Mouse (Mus musculus) retina, postnatal 1 day (tissue): Measurements from ENCODE around the gene Evl.
"Not testable (repeated sequence)": the region's sequence is repeated elsewhere in the genome, so short reads cannot be mapped to it uniquely, and the experiment has no call there.

Experiments used
- DNase-seq: peaks from one replicate; pipeline ENCODE4 v3.0.0-alpha.2; 2012

Evl gene

DNA sequence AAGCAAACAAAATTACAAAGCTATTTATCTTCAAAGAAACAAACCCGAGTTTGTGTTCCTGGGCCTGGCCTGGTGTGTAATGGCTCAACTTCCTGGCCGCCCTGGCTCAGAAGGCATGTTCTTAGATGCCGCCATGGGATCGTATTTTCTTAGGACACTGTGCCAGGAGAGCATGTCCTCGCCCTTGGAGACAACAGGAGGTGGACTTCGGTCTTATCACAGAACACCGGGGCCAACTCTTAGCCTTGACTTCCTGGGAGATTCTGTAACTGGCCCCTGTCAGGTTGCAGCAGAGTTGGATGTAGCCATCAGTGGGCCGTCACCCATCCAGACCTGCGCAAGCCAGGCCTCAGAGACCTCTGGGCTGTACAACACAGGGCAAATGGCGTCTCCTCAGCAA is 145.1 kb downstream of the Evl start:
- no peak for DNase-seq

DNA sequence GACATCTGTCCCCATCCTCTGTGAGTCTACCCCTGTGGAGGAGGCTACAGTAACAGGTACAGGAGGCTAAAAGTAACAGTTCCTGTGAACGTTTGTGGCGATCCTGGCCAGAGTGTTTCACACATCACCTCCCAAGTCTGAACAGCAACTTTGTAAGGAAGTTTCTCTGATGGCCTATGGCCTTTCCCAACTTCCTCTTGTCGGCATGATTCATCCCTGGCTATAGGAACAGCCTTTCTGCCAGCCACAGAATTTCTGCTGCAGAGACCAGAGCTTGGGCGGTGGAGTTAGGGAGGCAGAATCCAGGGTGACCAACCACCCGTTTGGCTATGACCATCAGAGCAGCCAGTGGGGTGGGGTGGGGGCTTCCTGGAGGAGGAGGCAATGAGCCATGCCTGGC is 145.5 kb downstream of the Evl start:
- DNase-seq, result no peak

DNA sequence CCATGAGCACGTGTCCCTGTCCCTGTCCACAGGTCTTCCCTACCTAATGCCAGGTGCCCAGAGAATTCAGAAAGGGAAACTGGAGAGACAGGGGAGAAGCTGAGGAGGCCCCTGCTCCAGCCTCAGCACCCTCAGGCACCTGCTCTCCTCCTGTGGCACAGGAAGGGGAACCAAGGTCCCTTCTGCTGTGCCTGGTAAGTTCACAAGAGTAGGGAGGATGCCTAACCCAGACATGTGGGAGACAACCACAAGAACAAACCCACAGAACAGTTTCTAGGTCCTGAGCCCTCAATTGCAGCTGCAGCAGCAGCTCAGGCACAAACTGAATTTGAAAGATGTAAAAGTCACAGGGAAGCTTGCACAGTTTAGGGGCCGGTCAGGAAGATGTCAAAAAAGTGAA is 146.7 kb downstream of the Evl start:
- DNase-seq, result no peak

DNA sequence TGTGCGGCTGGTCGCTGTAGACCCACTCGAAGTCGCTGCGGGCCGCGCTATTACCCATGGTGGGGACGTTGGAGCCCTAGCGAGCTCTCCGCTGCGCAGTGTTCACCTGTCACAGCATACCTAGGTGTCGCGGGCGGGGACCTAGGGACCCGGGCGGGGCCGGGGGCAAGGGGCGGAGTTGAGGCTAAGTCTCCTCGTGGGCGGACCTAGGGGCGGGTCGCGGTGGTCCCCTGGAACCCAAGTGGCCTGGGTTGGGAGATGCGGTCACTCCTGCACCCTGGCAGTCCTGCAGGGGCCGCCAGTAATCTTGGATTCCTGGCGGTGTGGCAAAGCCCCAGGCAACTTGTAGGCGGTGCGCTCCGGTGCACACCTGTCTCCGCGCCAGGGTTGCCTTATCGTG is 147.7 kb downstream of the Evl start, which contains the start of gene Degs2:
Gene Degs2, minus strand, starts transcription at position 131 of the 400 bp plus-strand sequence.
- peak; percentile 29 for DNase-seq

DNA sequence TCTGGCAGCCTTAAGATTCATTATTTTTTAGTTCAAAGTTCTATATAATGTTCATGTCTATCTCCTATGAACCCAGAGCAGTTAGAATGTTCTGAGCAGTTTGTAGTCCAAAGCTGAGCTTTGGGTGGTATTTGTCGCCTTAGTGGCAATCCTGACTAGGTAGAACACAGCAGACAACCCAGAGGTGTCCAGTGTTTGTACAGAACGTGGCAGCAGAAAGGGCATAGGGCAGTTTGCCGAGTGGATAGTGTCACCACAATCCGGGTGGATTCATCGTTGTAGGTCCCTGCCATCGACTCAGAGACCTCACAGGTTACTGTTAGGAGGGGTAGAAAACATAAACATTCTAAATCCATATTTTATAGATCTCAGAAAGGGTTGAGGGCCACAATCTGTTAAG is 151.0 kb downstream of the Evl start:
- no peak for DNase-seq

DNA sequence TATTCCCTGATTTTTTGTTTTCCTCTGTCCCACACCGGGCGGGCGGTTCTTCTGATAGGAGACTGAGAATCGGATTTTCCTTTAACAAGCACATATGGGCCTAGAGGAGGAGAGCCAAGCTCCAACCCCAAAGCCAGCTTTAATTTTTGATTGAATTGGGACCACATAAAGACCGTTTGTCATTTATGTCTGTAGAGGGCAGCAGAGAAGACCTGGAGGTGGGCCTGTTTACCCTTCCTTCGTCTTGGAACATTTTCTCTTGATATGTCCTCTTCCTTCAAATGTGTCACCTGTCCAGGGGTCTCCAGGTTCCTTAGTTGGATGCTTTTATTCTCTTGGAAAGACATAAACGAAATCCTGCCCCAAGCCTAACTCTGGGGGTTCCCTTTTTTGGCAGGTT is 151.6 kb downstream of the Evl start:
- DNase-seq, result peak; percentile 48

DNA sequence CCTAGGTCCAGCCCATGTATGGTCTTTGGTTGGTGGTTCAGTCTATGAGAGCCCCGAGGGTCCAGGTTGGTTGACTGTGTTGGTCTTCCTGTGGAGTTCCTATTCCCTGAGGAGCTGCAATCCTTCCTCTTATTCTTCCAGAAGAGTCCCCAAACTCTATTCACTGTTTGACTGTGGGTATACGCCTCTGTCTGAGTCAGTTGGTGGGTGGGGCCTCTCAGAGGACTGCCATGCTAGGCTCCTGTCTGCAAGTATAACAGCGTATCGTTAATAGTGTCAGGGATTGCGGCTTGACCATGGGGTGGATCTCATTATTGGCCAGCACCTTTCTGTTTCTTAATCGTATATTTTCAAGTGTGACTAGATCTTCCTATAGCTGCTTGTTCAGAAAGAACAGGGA is 154.9 kb downstream of the Evl start:
- no peak for DNase-seq

DNA sequence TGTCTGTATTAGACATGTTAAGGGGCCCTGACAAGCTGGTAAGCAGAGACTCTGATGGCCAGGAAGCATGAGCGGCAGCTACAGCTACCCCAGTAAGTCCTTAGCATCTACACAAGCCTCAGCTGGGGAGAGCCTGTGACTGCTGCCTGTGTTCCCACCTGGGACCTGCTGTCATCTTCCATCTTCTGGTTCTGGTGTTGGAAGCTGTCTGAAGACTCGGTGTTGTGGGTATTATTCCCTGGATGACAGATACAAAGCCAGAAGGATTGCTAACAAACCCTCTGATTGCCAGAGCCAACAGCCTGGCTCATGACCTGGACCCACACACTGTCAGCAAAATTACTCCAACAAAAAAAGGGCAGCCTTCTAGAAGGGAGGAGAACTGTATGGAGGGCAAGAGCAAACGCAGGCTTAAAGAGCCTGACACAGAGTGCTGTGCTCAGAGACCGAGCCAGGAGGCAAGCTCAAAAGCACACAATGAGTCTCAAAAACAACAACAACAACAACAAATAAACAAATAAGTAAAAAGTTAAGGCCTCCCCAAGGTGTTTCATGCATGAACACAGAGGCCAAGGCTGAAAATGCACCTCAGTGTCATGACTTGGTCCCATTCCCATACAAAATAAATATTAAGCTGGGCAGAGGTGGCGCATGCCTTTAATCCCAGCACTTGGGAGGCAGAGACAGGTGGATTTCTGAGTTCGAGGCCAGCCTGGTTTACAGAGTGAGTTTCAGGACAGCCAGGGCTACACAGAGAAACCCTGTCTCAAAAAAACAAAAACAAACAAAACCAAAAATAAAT is 155.6 kb downstream of the Evl start:
- no peak for DNase-seq

DNA sequence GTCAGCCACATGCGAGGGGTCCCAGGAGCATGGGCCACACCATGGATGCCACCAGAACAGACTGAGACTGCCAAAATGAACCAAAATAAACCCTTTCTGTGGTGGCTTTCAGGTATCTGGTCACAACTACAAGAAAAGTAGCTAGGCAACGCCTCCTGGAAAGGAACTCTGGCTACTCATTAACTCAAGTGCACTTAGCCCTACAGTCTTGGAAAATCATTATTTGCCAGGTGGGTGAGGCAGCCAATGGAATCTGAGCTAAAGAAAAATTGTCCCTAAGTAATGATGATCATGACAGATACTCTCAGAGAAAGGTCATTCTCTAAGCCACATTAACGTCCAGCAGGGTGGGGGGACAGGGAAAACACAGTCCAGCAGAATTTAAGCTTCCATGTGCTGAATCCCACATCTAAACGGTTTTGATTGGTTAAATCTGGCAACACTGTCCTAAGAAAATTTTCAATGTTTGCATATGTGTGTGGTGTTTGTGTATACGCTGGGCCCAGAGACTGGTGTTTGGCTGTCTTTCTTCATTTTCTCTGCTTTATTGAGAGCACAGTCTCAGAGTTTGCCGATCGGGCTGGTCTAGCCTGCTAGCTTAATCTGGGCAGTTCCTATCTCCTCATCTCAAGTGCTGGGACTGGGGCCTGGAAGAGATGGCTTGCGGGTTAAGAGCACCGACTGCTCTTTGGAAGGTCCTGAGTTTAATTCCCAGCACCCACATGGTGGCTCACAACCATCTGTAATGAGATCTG is 156.5 kb downstream of the Evl start:
- no peak for DNase-seq

DNA sequence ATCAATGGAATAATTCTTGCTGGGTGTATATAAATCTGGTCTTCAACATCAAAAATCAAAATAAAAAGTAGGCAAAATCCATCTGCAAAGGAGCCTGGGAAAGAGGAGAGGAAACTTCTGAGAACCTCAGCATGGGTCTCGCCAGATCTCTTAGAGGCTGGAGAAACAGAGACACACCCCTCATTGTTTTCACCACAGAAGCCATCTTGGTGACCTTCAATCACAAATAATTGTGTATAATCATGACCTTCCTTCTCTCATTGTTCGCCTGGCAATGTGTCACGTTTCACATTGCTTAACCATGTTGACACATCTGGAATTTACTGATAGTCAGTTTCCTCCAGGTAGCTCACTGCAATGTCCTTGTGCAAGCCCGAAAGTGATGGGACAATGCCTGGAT is 158.0 kb downstream of the Evl start:
- DNase-seq, result no peak

DNA sequence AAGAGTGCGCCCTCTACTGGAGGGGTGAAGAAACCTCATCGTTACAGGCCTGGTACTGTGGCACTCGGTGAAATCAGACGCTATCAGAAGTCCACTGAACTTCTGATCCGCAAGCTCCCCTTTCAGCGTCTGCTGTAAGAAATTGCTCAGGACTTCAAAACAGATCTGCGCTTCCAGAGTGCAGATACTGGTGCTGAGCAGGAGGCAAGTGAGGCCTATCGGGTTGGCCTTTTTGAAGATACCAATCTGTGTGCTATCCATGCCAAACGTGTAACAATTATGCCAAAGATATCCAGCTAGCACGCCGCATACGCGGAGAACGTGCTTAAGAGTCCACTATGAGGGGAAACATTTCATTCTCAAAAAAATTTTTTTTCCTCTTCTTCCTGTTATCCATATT is 159.5 kb downstream of the Evl start:
- DNase-seq, result not testable (repeated sequence)

DNA sequence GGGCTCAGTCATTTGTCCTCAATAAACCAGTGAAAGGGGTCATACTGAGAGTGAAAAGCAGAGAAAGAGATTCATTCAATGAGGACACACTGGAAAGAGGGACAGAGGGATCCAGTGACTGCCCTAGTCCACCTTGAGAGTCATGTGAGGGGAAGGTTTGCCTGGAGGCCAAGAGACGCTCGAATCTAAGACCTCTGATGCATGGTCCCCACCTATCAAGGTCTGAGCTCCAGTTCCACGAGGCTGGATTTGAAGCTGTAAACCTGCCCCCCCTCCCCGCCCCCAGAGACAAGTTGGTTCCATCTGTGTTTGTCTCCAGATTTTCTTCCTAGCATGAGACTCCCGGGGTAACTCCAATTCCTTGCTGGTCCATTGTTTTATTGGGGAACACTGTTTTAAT is 161.3 kb downstream of the Evl start:
- no peak for DNase-seq

DNA sequence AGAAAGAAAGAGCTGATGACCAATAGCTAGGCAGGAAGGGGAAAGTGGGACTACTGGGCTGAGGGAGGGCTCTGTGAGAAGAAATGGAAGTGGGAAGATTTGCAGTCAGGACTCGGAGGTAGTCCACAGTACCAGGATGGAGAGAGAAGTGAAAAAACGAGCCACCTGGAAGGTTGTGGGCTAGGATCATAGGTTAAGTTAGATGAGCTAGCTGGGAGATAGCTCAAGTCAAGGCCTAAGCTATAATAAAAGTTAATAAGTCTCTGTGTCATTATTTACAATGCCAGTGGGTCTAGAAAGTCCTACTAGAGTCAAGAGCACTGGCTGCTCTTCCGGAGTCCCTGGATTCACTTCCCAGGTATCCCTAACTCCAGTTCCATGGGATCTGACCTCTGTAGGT is 164.0 kb downstream of the Evl start:
- DNase-seq, result no peak

DNA sequence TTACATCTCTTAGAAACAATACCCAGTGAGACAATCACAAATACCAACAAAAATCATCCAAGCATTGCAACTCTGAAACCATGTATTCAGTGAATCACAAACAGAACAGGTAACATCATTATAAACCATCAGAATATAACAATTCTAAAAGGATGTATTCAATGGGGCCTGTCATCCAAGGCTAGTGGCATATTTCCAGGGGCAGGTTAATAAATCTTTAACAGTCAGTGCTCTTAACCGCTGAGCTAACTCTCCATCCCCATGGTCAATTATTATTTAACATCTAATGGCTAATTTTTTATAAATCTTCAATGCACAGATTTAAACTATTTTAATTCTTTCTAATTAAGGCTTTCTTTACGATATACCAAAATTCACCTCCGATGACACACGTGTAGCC is 167.9 kb downstream of the Evl start:
- DNase-seq, result no peak

DNA sequence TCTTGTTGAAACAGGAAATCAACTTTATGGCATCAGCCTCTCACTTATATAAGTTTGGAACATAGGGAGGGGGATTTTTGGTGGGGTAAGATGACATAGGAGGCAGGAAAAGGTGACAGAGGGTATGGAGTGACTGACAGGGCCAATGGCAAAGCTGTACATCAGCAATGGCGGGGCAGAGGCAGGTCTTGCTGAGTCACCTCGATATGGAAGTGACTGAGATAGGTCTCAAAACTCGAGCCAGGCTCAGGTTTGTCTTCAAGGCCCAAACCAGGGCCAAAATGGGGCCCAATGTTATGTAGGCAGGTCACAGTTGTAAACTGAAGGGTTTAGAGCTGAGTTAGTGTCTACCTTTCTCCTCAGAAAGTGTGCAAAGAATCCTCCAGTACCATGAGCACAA is 169.3 kb downstream of the Evl start:
- no peak for DNase-seq

DNA sequence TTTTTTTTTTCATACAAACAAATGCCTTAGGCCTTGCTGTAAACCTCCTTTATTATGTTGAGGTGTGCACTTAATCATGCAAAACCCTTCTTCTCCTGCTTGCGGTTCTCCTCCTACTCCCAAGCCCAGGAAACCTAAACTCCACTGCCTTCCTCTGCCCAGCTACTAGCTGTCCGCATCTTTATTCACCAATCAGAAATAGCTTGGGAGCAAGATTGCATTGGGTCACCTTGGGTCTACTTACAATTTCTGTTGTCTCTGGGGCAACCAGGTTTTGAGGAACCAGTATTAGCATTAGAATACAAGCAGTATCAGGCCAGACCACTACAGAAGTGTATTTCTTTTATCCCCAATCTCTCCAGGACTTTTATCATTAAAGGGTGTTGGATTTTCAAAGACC is 179.9 kb downstream of the Evl start:
- no peak for DNase-seq

DNA sequence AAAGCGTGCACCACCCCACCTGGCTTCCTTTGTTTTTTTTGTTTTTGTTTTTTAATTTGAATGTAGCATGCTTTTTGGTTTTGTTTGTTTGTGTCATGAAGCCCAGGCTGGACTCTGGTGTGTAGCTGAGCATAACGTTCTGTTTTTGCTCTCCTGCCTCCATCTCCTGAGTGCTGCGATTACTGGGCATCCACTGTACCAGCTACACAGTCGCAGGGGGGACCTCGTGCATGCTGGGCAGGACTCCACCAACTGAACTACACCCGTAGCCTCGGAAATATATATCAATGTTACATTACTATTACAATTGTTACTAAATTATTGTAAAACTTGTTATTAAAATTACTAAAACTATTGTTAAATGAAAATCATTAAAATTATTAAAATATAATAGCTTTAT is 183.3 kb downstream of the Evl start:
- DNase-seq, result no peak
